Mouse (Mus musculus) naive thymus-derived CD4-positive, alpha-beta T cell, adult 2 months (primary cell): ENCODE measurements around the gene H2-T23.
A peak's percentile ranks its signal among the peaks of the same experiment; 100 is the strongest.
"Not testable (repeated sequence)": the region's sequence is repeated elsewhere in the genome, so short reads cannot be mapped to it uniquely, and the experiment has no call there.

Experiments used
- DNase-seq: peaks from one replicate; pipeline ENCODE4 v3.0.0-alpha.2; 2011; ENCODE audit warnings: low read depth

H2-T23 gene

DNA sequence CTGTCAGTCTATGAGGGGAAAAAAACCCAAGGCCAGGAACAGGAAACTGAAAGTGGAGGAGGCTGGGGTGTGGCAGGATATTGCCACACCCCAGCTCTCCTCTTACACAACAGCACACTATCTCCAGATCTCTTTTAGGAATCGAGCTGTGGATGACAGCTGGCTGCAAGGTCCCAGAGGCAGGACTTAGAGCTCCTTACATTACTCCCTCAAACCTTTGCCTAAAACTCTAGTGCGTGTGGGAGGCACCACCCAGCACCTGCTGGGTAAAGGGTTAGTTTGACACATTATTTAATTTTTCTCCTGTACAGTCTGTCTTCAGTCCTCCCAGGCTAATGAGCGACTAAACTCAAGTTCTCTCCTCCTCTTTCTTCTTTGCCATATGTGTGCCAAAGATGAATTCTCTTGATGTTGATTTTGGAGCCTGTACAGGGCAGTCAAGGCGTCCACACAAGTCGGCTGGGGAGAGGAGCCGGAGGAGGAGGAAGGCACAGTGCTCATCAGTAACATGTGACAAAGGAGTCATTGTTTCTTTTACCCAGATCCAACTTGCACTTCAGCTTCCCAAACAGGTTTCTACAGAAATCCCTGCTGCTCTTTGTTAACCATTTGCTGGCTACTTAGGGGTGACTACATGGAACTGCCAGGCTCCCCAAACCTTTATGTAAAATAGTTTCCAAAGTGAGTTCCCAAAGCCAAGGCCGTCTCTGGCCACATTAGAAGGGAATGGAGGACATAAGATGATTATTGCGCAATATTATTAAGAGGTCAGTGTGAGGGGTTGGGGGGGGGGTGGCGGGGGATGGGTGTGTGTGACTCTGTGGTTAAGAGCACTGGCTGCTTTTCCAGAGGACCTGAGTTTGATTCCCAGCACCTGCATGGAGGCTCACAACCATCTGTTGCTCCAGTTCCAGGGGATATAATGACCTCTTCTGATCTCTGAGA lies 8.7 kb downstream of the H2-T23 start:
- peak; percentile 63 for DNase-seq

DNA sequence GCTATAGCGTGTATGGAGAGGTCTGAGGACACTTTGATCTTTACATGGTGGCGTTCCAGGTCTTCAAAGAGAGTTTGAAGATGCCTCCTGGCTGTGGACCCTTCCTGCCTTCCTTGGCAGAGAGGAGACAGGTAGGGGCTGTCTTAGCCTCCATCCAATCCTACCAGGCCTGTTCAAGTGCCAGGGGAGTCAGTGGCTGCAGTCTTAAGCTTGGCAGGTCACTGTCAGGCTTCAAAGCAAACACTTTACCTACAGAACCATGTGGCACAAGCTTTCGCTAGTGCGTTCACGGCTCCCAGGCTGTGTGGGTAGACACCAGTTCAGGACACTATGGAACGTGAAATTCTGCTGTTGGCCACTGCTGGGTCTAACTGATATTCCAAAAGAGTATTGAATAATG lies 9.7 kb downstream of the H2-T23 start:
- DNase-seq = no peak

DNA sequence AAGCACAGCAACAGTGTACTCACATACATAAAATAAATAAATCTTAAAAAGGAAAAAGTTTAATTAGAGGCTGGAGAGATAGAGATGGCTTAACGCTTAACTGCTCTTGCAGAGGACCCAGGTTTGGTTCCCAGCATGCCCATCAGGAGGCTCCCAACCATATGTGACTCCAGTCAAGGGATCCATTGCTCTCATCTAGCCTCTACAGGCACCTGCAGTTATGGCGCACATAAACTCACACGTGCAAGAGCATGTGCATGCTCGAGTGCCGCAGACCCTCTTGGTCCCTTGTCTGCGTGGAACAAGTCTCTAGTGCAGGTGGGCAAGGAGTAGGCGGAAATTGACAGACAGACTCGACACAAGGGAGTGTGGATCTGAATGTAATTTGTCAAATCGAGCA lies 10.6 kb downstream of the H2-T23 start:
- DNase-seq = no peak

DNA sequence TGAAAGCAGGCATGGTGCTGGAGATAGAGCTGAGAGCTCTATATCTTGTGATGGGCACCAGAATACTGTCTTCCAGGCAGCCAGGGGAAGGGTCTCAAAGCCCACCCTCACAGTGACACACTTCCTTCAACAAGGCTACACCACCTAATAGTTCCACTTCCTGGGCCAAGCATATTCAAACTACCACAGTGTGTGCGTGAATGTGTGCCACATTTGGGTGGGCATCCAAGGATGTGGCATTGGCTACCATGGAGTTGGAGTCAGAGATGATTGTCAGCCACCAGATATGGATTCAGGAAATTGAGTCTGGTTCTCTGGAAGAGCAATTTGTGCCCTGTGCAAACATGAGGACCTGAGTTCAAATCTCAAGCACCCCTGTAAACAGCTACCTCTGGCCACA lies 11.3 kb downstream of the H2-T23 start:
- DNase-seq = no peak

DNA sequence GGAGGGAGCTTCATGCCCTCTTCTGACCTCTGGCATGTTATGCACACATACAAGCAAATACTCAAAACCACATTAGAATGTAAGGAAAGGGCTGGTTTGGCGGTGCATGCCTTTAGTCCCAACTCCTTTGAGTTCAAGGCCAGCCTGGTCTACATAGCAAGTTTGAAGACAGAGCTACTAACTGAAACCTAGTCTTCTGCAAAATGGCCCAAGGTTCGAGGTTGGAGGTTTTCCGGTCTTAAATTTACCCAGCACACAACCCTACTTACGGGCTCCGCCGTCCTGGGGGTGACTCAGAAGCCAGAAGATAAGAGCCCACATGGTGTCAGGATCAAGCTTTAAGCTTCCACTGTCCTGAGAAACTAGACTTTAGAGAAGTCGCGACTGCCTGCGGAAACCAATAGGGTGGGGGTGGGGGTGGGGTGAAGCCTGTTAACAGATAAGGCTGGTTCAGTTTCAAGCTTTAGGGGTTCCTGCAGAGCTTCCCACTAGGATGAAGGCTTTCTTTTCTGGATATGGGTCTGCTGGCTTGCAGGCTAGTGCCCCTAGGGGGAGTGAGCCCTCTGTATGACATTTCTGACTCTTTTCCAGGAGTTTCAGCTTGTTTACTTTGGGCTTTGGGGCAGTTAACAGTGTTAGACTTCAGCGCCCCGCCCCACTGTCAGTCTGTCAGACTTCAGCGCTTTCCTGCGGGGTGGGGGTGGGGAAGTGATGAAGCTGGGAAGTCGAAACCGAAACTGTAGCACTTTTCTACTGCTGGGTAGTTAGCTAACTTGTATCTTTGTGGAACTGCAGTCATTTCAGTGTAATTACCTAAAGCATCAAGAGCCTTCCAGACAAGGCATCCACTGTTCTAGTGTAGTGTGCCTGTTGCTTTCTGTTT lies 12.2 kb downstream of the H2-T23 start, which contains the start of gene H2-T24:
Gene H2-T24 (minus strand): TSS at position 370 of the 883 bp plus-strand sequence.
- DNase-seq = peak; percentile 92

DNA sequence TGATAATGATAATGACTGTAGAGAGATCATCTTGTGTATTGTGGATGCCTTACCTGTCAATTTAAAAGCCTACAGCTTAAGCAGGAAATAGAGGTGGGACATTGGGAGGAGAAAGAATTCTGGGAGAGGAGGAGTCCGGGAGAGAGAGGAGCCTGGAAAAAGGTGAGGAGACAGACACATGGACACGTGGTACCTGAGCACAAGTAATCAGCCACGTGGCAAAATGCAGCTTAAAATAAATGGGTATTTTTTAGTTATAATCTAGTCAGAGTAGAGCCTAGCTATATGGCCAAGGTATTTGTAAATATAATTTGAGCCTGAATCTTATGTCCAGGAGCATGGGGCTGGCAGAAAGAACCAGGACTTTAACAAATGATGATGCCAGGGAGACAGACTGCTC lies 13.1 kb downstream of the H2-T23 start:
- DNase-seq = no peak

DNA sequence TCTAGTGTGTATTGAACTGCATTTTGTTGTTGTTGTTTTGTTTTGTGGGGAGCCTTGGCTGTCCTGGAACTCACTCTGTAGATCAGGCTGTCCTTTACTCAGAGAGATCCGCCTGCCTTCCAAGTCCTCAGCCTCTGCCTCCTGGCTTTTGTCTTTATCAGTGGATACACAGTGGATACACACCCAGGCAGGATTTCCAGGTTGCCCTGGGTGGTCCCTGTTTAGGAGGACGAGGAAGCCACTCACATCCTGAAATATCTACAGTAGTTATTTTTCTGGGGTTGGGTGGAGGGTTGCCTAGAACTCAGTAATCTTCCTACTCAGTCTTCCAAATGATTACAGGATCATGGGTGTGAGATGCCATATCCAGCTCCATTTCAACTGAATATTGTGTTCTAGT lies 13.7 kb downstream of the H2-T23 start:
- DNase-seq = no peak

DNA sequence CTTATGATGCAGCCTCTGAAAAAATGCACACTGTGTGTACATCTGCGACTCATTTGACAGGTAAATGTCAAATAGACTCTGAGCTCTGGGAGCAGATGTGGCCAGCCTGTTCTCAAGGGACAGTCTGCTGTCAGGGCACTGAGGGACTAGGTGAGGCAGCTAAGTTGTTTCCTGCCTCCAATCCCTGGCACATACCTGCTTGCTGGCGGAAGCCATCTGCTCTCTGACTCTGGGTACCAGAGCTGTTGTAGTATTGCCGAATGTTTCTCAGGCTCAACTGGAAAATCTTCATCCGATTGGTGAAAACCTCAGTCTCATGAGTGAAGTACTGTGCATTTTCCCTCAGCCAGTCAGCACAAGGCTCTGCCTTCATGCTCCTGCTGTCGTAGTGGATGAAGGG lies 15.6 kb downstream of the H2-T23 start:
- DNase-seq = no peak

DNA sequence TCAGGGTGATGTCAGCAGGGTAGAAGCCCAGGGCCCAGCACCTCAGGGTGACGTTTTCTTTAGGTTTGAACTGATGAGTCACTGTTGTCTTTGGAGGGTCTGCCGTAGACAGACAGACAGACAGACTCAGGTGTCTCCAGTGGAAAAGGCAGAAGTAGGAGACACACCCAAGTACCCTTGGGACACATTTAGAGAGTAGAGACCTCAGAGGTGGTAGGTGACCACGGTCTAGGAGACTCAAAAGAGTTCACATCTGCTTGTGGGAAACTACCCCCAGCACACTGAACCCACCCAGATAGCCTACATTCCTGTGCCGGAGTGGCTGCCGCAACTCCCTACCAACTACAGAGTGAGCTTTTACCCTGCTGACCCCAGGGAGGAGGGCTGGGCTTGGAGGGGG lies 17.7 kb downstream of the H2-T23 start:
- no peak for DNase-seq

DNA sequence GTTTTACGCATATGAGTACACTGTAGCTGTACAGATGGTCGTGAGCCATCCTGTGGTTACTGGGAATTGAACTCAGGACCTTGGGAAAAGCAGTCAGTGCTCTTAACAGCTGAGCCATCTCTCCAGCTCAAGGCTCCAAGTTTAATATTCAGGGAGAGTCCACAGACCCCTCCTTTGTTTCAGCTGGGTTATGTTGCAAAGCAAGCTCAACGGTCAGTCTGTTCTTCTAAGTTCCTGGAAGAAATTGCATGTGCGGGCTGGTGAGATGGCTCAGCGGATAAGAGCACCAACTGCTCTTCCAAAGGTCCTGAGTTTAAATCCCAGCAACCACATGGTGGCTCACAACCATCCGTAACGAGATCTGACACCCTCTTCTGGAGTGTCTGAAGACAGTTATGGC lies 28.2 kb downstream of the H2-T23 start:
- not testable (repeated sequence) for DNase-seq

DNA sequence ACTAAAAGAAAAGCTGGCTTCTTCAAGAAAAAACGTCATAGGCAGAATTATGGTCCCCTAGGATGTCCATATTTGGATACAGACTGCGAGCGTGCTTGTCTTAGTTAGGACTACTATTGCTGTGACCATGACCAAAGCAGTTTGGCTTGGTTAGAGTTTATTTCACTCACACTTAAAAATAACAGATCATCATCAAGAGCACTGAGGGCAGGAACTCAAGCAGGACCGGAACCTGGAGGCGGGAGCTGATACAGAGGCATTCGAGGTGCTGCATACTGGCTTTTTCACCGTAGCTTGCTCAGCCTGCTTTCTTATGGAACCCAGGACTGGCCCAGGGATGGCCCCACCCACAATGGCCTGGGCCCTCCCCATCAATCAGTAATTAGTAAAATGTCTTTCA lies 29.3 kb downstream of the H2-T23 start:
- no peak for DNase-seq

DNA sequence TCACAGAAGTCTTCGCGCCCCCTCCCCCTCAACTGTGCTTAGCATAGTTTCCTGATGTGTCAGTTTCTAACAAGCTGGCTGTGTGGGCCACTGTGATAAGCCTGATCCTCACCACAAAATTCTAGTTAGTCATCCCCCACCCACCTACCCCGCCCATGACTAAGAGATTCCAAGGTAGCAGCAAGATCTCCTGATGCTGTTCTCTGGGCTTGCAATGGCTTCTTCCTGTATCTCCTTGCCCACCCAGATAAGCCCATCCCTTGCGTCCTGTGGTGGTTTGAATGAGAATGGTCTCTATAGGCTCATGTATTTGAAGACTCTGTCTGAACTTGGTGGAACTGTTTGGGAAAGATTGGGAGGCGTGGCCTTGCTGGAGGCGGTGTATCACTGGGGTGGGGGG lies 30.7 kb downstream of the H2-T23 start:
- DNase-seq = peak; percentile 61

DNA sequence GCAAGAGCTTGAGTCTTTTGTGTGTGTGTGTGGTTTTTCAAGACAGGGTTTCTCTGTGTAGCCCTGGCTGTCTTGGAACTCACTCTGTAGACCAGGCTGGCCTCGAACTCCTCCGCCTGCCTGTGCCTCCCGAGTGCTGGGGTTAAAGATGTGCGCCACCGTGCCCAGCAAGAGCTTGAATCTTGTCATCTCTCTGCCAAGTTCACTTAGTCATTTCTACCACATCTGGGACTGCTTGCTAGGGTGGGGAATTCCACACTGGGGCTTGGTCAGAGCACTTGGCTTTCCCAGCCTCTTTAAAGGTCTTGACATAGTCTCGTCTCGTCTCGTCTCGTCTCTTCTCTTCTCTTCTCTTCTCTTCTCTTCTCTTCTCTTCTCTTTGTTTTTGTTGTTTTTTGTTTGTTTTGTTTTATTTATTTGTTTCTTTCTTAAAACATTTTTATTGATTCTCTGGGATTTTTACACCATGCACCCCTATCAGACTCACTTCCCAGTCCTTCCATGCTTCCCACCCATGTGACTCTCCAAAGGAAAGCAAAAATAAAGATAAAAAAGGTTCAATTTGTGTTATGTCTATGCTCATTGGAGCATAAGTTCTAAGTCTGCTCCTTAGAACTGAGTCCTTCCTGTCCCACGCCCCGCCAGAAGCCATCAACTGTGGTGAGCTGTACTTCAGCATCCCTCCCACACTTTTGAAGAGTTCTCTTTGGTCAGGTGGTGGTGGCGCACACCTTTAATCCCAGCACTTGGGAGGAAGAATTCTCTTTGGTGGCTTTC lies 31.3 kb downstream of the H2-T23 start:
- peak; percentile 74 for DNase-seq

DNA sequence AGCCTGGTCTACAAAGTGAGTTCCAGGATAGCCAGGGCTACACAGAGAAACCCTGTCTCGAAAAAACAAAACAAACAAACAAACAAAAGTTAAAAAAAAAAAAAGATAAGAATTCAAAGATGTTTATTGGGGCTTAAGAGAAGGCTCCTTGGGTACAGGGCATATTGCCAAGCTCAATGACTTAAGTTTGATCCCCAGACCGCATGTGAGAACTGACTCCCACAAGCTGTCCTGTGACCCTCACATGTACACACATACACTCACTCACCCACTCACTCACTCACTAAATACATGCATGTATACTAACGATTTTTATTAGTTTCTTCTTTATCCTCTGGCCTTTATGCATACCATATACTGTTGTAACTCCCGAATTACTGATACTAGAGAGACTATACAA lies 32.3 kb downstream of the H2-T23 start:
- peak; percentile 25 for DNase-seq

DNA sequence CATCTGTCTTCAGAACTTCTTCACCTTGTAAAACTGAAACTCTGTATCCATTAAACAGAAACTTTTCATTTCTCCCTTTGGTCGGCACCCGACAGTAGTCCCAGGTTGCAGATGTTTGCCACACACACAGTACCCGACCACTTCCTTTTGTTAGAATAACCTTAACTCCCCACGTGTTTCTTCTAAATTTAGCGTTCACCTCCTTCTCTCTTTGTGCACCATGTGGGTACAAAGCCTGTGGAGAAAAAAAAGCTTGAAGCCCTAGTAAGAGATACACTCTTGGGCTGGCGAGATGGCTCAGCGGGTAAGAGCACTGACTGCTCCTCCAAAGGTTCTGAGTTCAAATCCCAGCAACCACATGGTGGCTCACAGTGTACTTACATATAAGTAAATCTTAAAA lies 33.3 kb downstream of the H2-T23 start:
- peak; percentile 94 for DNase-seq

DNA sequence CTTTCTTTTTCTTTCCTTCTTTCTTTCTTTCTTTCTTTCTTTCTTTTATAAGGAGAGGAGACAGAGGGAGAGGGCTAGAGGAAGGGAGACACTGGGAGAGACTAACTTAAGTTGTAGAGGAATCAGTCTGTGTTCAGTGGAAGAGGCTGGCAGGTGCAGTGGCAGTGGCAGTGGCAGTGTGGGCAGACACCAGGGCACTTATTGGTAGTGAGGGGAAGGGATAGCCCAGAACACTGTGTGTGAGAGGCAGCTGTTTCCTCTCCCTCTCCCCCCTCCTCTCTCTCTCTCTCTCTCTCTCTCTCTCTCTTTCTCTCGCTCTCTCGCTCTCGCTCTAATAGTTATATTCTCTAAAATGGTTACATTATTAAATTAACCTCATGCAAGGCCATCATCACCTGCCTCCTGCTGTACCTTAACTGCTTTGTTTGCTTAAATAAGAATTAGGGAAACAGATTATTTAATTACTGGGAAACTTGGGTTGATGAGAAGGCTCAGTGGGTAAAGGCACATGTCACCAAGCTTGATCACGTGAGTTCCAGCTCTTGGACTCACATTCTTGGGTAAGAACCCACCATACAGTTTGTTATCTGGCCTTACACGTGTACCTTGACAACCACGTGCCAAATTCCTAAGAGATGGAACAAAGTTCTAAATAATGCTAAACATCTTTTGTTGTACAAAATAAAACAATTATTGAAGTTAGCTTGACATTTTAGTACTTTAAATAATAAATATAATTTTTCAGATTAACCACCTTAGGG lies 33.9 kb downstream of the H2-T23 start:
- peak; percentile 61 for DNase-seq

DNA sequence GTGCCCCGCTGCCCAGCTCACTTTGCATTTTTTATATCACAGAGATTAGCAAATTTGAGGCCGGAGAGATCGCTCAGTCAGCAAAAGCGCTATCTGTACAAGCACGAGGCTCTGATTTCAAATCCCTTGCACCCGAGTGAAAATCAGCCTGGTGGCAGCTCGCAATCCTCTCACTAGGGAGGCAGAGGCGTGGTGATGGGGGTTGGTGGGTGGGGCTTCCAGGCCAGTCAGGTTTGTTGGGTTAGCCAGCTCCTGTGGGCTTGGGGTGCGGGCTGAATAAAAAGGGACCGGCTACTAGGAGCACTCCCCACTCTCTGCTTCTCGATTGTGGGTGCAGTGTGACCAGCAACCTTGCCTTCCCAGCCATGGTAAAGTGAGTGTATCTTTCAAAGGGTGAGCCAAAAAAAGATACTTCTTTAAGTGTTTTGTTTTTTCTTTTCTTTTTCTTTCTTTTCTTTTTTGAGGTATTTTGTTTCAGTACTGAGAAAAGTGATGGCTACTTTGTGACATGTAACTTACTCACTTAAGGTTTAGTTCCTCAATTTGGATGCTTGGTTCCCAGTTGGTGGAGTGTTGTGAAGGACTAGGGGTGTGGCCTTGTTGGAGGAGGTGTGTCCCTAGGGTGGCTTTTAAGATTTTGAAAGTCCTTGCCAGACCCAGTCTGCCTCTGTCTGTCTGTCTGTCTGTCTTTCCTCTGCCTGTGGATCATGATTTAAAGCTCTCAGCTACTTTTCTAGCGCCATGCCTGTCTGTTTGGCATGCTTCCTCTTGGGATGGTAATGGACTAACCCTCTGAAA lies 34.7 kb downstream of the H2-T23 start:
- peak; percentile 77 for DNase-seq

DNA sequence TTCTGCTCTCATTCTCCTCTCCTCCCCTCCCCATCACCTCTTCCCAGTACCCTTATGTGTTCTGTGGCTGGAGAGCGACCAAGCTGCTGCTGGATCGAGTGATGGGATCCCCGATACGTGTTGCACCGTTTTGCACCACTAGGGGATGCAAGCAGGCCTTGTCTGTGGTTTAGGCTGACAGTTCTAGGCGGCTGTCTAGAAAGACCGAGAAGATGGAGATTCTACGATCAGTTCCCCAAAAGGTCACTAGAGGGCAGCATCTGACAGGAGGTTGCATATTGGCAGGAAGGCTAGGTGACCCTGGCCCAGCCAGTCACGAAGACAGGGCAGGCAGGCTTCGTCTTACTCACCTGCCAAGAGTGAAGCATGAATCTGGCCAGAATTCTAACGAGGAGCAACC lies 35.7 kb downstream of the H2-T23 start:
- peak; percentile 100 for DNase-seq

DNA sequence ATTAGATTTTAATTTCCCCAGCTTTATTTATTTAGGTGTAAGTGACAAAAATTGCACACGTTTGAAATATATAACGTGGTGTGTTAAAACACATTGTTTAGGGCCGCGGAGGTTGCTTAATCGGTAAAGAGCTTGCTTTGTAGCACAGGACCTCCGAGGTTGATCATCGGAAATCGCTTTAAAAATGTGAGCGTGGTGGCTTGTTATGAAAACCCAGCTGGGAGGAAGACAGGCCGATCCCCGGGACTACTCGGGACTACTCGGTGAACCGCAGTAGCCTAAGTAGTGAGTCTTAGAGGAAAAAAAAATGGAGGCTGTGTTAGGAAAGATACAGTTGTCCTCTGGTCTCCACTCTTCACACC lies 37.8 kb downstream of the H2-T23 start:
- peak; percentile 48 for DNase-seq

DNA sequence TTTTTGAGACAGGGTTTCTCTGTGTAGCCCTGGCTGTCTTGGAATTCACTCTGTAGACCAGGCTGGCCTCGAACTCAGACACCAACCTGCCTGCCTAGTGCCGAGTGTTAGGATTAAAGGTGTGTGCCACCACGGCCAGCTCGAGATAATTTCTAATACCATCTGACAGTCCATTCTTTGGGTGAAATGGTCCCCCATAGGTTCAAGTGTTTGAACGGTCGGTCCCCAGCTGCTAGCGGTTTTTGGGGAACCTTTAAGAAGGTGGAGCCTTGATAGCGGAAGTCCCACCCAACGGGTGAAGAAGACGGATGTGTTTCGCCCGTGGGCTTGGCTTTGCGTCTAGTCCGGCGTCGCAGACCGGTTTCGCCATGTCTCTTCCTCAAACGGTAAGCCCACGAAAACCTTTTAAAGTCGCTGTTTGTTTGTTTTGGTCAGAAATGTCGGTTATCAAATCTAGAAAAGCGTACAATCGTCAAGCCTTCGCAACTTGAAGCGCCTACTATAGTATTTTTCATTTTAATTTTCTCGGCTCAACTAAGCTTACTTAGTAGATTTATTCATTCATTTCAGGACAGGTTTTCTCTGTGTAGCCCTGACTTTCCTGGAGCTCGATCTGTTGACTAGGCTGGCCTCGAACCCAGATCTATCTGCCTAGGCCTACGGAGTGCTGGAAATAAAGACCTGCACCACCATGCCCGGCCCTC lies 38.3 kb downstream of the H2-T23 start:
- peak; percentile 78 for DNase-seq
